Mouse (Mus musculus): Measurements from ENCODE around the gene 2310022A10Rik. TPM values are rescaled to one million over a fixed set of nuclear protein-coding genes. Genes with fewer than 3 reads are reported as not detected.

2310022A10Rik gene
- total and polyA plus RNA-seq, 3 experiments, result 7.2 to 30.7 (median 7.8) TPM

DNA sequence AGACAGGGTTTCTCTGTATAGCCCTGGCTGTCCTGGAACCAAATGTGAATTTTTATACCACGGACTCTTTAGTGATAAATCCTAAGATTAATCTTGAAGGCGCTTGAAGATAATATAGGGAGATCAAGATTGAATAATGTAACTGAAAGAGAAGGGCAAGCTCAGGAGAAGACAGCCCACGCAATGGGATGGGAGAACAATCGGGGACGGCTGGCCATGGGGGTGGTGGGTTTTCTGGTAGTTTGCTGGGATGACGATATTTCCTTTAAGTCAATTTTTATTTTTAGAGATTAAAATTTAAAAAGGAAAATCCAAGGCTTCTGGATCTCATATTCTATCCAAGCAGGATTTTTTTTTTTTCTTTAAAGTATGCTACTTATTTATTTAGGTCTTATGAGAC is 10.0 kb upstream of the 2310022A10Rik start:
- H3K27ac ChIP-seq (ENCODE audit: insufficient read depth, low read depth), result no peak overlapping the region
- dilution Hi-C loops (cut with MboI; ENCODE audit: extremely low pct_ligation_motif_present, extremely low pct_unique_long_range_greater_than_20kb, low sequenced_read_pairs) (no loop called here), in situ Hi-C loops (cut with MboI; ENCODE audit: low pct_ligation_motif_present, low pct_unique_long_range_greater_than_20kb, low sequenced_read_pairs) (no loop called here)
- no peaks in the 10 kb centered on the region for H3K9me3 ChIP-seq (replicated peaks; ENCODE audit: low read length)
- H3K9ac ChIP-seq (ENCODE audit: insufficient read depth, low read depth), result peak overlapping the region; percentile 7; the same call in 1 of the 2 replicates
- peaks cover 0 to 10% of the 10 kb centered on the region in 2 experiments; a peak in 2 of 4 replicates for H3K4me1 ChIP-seq (ENCODE audit: control insufficient read depth in 1 of 2, insufficient read depth in 2 of 2)
- TF ChIP-seq NELFE (IDR thresholded peaks at IDR 0.05; ENCODE audit: low read depth, low read length) (no peak), USF2 (conservative IDR thresholded peaks at IDR 0.05; ENCODE audit: low read depth, low read length) (no peak), POLR2A (IDR thresholded peaks at IDR 0.05; ENCODE audit: low read depth, low read length) (no peak), BHLHE40 (IDR thresholded peaks at IDR 0.05; ENCODE audit: low read depth, low read length) (no peak), CHD2 (IDR thresholded peaks at IDR 0.05; ENCODE audit: low read length) (no peak)
- H3K27me3 ChIP-seq (replicated peaks), result no peaks in the 10 kb centered on the region
- H3K4me2 ChIP-seq (ENCODE audit: insufficient read depth, low read depth, poor library complexity, severe bottlenecking), result peak overlapping the region; percentile 71; the same call in 1 of the 2 replicates
- H3K79me2 ChIP-seq (replicated peaks; ENCODE audit: control insufficient read depth, extremely low read depth, insufficient read depth, poor library complexity, severe bottlenecking), result no peaks in the 10 kb centered on the region
- peak overlapping the region in 1 of 3 experiments; percentile 12 for H3K4me3 ChIP-seq (replicated peaks in 1 of 3; ENCODE audit: low read depth in 2 of 3, low read length in 2 of 3, poor library complexity in 1 of 3)
- peaks cover 0 to 18% of the 10 kb centered on the region in 2 experiments for H3K36me3 ChIP-seq (replicated peaks in 1 of 2; ENCODE audit: control insufficient read depth in 1 of 2, insufficient read depth in 1 of 2, low read length in 1 of 2)
- no peak for DNase-seq (ENCODE audit: extremely low read depth)

DNA sequence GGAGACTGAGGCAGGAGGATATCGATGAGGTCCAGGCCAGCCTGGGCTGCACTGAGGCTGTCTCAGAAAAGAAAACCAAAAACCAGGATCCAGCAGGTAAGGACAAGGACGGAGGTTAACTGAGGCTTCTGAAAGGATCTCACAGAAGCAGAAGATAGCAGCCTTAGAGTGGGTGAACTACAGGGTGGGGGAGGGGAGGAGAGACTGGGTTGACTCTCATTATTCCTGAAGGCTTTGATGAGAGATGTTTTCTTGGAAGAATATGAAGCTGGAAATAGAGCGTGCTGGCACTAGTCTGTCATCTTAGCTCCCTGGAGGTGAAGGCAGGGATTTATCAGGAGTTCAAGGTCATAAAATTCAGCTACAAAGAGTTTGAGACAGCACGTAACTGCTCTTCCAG is 9.2 kb upstream of the 2310022A10Rik start:
- Histone ChIP-seq H3K9ac (ENCODE audit: insufficient read depth, low read depth) (no peak overlapping the region), H3K79me2 (replicated peaks; ENCODE audit: control insufficient read depth, extremely low read depth, insufficient read depth, poor library complexity, severe bottlenecking) (no peaks in the 10 kb centered on the region), H3K36me3 (replicated peaks in 1 of 2; ENCODE audit: control insufficient read depth in 1 of 2, insufficient read depth in 1 of 2, low read length in 1 of 2) (peaks cover 0 to 18% of the 10 kb centered on the region in 2 experiments), H3K4me3 (replicated peaks in 1 of 3; ENCODE audit: low read depth in 2 of 3, low read length in 2 of 3, poor library complexity in 1 of 3) (no peak overlapping the region), H3K4me2 (ENCODE audit: insufficient read depth, low read depth, poor library complexity, severe bottlenecking) (no peak overlapping the region), H3K4me1 (ENCODE audit: control insufficient read depth in 1 of 2, insufficient read depth in 2 of 2) (peaks cover 0 to 10% of the 10 kb centered on the region in 2 experiments; a peak in 2 of 4 replicates), H3K9me3 (replicated peaks; ENCODE audit: low read length) (no peaks in the 10 kb centered on the region), H3K27ac (ENCODE audit: insufficient read depth, low read depth) (no peak overlapping the region), H3K27me3 (replicated peaks) (no peaks in the 10 kb centered on the region)
- dilution Hi-C loops (cut with MboI; ENCODE audit: extremely low pct_ligation_motif_present, extremely low pct_unique_long_range_greater_than_20kb, low sequenced_read_pairs) (no loop called here), in situ Hi-C loops (cut with MboI; ENCODE audit: low pct_ligation_motif_present, low pct_unique_long_range_greater_than_20kb, low sequenced_read_pairs) (no loop called here)
- TF ChIP-seq ZC3H11A (IDR thresholded peaks at IDR 0.05; ENCODE audit: low read depth, low read length) (no peak), MAZ (IDR thresholded peaks at IDR 0.05; ENCODE audit: low read depth, low read length) (no peak), RCOR1 (conservative IDR thresholded peaks at IDR 0.05; ENCODE audit: low read depth, low read length) (no peak), ZKSCAN1 (IDR thresholded peaks at IDR 0.05; ENCODE audit: borderline replicate concordance, low read depth, low read length) (no peak), MYC (IDR thresholded peaks at IDR 0.05; ENCODE audit: low read depth, low read length) (no peak), EP300 (IDR thresholded peaks at IDR 0.05; ENCODE audit: low read length) (no peak), ETS1 (conservative IDR thresholded peaks at IDR 0.05; ENCODE audit: low read depth, low read length) (no peak), ZNF384 (IDR thresholded peaks at IDR 0.05; ENCODE audit: low read depth, low read length) (no peak), TBP (conservative IDR thresholded peaks at IDR 0.05; ENCODE audit: low read depth, low read length) (no peak), ELF1 (IDR thresholded peaks at IDR 0.05; ENCODE audit: low read depth, low read length) (no peak), MXI1 (IDR thresholded peaks at IDR 0.05; ENCODE audit: low read depth, low read length) (no peak), USF2 (conservative IDR thresholded peaks at IDR 0.05; ENCODE audit: low read depth, low read length) (no peak), TCF12 (IDR thresholded peaks at IDR 0.05; ENCODE audit: low read depth, low read length) (no peak), PAX5 (IDR thresholded peaks at IDR 0.05; ENCODE audit: low read length) (no peak), NRF1 (IDR thresholded peaks at IDR 0.05; ENCODE audit: low read depth, low read length) (no peak)
- no peak for DNase-seq (ENCODE audit: extremely low read depth)

All from CH12.LX (cell line).